Mouse (Mus musculus) granulocyte monocyte progenitor cell, adult 5-6 weeks (primary cell): ENCODE results near the gene Msi2. TPM values are rescaled to one million over a fixed set of nuclear protein-coding genes. Genes with fewer than 3 reads are reported as not detected.

Experiments used
- ATAC-seq: replicated peaks from 2 replicates; pipeline ENCODE4 v1.8.0; 2016; ENCODE audit warnings: mild to moderate bottlenecking, moderate TSS enrichment, inconsistent platforms; ENCODE audit not compliant: poor library complexity, severe bottlenecking
- total RNA-seq, 2 experiments: library from RNA; stranded (forward) in 1 of 2; stranded (reverse) in 1 of 2; fragments of 200-712, 200-1000 nt in 1 of 2; fragments of >200 nt in 1 of 2; fragmentation: Nextera tagmentation in 1 of 2; gene quantifications; 2 replicates each; pipeline ENCODE4 v1.2.3; 2014 to 2017

Msi2 gene
- total RNA-seq, 2 experiments from 2014 or later = 34.7 to 39.6 TPM

DNA sequence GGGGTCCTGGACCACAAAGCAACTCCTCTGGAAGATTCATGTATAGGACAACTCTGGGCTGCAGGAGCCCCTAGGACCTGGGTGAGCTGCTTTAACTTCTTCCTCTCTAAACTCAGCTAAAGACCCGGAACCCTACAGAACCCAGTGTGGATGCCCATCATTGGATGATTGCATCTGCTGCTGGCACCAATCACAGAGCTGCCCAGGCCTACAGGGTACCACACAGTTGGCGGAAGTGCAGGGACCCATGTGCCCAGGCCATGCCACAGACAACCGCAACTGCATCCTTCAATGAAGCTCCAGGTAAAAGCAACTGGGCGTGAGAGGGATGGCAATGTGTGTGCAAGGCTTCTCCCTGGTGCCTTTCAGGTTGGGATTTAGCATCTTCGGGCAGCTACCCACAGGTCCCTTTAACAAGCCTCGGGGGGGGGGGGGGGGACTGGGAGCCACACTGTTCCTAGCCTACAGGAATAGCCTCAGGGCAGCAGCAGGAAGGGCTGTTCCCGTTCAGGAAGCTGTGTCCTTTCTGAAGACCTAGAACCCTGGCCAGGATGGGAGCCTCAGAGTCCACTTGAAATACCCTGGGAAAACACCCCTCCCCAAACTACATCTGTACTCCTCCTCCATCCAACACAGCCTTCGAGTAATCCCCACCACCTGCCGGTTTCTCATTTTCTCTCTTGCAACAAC is 98.7 kb downstream of the Msi2 start:
- ATAC-seq = no peak

DNA sequence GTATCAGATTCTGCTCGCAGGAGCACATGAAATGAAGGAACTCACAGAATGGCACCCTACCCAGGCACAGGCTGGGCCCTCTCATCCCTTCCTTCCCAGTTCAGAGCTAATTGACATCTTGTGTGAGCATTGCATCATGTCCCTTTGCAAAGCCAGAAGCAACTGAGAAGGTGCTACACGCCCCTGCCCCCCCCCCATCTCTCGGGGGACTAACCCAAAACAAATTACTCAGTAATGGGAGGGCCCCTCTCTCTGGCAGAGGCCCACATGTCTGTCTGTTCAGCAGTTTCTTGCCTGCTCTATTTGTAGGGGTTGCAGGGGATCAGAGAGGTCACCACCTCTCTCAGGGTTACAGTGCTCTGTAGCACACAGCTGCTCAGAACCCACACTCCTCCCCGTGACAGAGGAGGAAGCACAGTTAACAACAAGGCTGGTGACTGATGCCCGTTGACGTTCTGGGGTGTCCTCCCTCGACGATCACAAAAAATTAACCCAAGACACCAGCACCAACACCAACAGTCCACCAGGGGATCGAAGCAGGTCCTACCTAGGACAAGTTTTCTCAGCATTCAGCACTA is 99.5 kb downstream of the Msi2 start:
- peak; percentile 62 for ATAC-seq

DNA sequence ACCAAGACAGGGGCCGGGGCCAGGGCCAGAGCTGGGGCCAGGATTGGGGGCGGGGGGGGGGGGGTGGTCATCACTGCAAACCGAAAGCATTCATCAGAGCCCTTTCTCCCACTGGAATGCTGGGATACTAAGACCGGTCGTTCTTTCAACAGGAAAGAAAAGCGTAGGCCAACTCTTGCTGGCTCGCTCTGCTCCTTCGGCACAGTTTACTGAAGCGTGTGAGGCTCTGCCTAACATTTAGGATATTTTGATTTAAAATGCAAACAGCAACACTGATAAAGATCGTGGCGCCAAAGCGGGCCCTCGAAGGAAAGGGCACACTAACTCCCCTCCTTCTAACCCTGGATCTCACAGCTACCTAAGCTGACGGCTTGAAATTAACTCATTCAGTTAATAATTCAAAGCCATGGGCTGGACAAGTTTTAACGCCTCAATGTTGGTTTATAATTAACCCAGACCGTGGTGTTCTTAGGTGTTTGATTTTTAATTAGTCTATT is 100.3 kb downstream of the Msi2 start:
- ATAC-seq = no peak

DNA sequence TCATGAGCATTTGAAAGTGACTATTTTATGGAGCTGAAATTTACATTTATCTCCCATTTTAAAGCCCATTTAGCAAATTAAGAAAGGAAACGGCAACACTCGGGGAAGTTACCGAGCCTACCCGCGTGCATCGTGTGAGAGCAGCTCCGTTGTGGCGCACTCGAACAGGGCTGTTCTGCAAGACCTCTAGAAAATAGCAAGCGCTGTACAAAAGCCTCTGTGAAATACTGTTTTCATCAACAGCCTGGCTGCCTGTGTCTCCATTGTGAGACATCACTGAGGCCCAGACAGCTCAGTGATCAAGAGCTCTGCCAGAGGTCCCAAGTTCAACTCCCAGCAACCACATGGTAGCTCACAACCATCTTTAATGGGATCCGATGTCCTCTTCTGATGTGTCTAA is 100.9 kb downstream of the Msi2 start:
- ATAC-seq = no peak

DNA sequence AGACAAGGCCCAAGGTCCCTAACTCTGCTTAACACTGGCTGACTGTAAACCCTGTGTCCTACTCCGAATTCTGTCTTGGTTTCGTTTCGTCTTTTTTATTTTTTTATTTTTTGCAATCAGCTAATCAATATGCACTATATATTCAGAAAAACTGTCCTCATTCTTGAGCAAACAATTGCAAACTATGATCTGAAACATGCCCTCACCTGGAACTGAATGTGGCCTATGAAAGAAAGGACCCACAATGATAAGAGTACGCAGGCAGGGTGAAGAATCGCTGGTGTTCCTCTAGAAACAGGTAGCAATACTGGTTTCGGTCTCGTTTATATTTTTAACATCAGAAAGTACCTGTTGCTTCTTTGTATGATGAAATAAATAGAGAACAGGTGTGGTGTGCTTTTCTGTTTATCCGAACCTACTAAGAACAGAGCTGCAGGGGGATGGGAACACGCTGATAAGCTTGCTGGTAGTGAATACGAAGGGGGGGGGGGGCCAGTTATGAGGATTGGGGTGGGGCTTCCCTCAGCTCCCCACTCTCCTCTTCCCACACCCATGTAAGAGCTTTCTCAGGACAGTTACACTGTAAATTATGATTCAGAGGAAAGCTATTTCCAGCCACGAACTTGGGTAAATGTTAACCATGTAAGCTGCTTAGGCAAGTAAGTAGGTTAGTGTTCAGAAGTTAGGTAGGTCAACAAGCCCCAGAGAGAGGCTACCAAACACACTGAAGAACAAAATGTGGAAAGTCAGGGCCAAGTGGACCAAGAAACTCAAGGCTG is 103.6 kb downstream of the Msi2 start:
- ATAC-seq = no peak

DNA sequence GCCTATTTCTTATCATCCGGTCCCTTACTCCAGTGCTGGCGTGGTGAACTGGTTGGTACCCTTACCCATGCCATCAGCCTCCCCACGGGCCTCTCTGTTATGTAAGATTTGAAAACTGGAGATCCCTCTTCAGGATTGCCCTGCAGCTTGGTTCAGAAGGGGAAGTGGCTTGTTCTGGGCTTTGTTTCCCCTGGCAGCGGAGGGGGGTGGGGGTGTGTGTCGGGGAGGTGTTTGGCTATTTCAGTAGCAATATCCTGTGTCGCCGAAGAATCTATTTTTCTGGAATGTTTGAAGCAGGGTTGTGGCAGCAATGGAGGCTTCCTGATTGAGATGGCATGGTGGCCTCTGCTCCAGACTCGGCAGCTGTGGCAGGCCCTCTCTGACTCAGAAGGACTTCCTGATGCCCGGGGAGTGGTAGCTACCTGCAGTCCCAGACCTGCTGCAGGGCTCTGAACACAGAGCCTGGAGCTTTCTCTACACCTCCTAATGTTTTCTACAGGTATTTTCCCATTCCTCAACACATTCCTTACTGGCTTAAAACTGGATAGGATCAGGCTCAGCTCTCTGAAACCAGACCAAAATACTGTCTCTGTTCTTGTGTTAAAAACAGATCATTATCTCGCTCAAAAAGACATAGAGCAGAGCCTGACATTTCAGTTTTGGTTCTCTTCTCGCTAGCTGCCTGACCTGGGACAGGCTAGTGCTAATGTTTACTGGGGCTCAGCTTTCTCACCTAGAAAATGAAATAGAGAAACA is 104.4 kb downstream of the Msi2 start:
- peak; percentile 89 for ATAC-seq

DNA sequence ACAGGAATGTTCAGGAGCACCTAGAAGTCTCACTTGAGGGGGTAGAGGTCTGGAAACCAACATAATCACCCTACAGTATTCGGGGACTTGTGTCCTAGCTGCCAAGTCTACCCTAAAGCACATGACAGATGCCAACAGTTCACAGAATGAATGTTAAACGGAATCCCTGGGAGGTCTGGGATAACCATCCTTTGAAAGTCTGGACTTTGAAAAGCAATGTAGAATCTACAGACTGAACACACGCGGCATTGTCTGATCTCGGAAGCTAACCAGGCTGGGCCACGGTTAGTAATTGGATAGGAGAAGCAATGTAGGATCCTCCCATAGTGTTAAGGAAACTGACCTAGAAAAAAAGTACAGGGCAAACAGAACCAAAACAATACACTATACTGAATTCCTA is 105.3 kb downstream of the Msi2 start:
- ATAC-seq = no peak

DNA sequence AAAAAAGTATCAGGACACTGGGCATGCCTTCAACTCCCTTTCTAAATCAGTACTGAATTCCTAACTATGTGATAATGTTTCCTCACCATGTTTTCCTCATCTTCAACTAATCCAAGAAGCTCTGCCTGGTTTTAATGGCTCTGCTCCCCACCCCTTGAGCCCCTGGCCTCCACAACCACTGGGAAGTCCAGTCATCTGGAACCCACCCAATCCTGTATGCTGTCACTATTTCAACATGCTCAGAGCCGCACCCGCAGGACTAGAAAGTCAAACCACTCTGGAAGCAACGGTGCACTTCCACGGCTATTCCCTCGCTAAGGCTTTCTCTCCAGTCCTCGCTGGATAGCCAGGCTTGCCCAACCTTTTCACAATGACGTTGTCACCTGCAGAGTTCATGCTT is 106.2 kb downstream of the Msi2 start:
- ATAC-seq = 0 out of 2 replicates have a peak, but pooled peaks have one; percentile 12

DNA sequence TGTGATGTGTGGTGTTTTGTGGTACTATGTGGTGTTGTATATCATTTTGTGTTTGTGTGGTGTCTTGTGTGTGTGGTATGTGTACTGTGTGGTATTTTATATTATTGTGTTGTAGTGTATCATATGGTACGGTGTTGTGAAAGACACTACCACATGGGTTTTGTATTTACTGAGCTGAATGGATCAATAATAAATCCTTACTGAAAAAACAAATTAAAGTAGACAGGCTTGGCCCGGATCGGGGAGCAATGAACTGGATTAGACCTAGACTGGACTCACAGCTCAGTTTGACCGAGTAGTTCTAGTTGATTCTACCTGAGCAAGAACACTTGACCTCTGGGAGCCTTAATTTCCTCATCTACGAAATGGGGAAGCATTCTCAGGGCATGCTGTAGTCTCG is 107.5 kb downstream of the Msi2 start:
- no peak for ATAC-seq

DNA sequence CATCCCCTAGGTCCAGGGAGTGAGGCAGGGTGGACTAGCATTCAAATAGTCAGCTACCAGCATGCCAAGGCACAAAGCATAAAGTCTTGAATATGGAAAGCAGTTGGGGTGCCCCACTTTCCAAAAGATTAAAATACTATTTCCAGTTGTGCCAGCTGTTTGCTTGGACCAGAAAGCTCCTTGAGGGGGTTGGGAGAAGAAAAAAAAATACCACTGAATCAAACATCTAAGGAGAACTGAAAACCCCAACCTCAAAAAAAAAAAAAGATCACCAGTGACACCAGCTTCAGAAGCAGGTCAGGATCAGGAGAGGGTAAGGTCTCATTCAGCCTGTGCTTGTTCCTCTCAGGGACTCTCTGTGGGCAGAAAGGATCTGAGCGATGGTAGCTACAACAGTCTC is 108.2 kb downstream of the Msi2 start:
- ATAC-seq = no peak

DNA sequence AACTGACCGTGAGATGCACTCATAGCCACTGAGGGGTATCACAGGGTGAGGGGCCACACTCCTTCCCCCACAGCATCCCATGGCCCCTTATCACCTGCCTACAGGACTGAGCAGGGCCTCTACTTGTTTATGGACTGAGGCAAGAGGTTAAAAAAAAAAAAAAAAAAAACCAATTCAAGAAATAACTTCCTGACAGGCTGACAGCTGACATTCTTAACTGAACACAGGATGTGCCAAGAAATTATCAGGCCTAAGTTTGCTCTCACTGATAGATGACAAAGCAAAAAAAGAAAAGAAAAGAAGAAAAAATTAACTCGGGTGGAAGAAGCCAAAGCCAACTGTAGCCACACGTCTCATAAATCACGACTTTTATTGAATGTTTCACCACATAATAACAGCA is 109.7 kb downstream of the Msi2 start:
- no peak for ATAC-seq

DNA sequence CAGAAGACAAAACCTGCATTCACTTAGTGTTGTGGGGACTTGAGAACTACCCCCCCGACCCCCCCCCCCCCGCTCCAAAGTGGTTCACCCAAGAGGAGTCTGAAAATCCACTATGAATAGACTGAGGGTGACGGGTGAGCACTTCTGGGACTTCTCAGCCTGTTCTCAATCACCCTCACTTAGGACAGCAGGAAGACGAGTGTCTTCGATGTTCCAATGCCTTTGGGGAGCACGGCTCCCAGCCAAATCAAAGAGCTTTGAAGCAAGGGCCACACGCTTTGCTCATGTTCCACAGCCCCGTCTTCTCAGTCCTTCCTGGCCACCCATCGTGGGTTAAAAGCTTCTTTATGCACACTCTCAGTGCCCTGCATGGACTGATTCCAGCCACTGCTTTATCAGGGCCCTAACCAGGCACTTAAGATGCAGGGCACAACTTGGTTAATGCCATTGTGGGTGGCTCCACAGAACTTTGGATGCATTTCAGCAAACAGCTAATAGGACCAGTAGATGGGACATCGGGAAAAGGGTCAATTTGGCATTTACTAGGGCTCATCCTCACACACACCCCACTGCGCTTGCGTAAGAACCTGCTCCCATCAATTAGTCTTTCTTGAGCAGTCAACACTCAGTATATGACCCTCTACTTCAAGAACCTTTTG is 110.5 kb downstream of the Msi2 start:
- no peak for ATAC-seq

DNA sequence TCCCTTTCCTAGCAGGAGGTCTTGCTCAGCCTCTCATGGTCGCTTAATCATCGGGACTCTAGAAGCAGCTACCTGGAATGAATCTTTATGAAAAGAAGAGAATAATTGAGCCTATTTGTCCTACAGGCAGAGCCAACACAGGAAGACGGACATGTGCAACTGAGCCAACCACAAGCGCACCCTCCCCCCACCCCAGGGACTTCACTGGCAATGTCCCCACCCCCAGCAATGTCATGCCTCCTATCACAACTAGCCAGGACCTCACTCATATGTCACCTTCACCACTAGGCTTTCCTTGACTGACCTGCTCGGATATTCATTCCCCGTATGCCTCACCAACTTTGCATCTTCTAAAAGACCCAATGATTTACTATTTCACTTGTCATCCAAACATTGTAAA is 112.5 kb downstream of the Msi2 start:
- no peak for ATAC-seq

DNA sequence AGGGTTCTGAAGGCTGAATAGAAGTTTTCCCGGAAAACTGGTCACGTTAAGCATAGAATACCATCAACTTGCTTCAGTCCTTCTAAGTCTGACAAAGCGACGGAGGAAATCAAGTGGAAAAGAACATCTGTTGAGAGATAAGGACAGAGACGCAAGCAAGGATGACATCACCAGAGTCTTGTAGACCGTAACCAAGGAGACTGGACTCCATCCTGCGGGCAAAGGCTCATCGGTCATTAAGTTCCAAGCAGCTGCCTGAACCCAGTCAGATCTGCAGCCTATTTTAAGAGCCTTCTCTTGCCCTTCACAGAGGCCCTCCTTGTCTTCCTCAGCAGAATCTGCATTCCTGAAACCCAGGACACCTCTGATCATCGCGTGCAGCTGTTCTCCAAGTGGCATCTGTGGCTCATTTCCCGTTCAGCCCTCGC is 113.2 kb downstream of the Msi2 start:
- ATAC-seq = no peak

DNA sequence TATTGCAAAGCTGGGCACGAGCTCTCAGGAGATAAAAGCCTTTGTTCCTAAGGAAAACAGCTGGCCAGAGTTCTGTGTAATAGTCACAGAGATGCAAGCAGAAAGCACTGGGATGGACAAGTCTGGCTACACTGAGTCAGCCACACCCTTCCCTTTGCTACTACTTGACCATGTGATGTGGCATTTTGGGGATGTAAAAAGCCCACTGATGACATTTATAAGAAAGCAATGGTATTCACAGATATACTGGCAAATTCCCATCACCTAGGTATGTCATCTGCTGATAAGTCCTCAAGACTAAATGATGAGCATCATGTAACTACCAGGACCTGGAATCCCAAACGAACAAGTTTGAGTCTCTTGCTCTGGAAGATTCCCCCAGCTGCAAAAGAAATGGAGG is 113.7 kb downstream of the Msi2 start:
- ATAC-seq = no peak

DNA sequence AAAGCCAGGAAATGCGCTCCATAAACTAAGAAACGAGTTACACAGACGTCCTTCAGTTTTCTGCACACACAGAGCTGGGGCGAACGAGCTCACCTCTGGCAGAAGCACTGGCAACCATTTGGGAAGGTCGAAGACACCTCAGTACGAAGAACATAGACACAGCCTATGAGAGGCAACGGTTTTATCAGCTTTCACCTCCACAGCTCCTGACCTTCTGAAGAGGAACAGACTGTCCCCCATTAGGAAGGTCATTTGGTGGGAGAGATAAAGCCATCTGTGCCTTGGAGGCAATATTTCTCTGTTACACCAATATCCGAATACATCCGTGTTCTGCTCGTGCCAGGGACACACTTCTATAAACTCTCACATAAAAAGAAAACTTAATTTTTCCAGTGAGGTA is 114.9 kb downstream of the Msi2 start:
- no peak for ATAC-seq

DNA sequence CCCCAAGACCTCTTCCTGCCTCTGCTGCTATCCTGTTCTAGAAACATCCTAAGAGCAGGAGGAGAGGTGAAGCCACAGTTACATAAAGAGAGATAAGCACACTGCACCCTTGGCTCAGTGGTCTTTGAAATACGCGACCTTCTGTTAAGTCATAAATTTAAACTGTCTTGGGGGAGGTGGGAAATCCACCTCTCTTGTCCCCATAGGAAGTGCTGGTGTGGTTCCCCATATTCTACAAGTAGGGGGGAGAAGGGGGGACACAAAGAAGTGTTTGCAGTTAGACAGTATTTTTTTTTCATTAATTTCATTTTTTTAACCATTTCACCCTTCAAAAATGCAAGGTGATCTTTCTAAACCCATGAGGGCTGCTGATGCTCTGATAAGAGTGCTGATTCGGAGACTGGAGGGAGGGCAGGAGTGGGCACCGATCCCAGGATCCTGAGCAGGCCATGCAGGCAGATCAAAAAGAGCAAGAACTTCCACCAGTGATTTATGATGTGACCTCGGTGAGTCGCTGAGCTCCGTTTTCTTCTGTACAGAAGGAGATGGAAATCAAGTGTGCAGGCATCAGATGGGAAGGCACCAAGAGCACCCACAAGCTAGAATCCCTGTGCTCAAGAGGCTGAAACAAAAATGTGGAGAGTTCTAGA is 115.7 kb downstream of the Msi2 start:
- ATAC-seq = no peak

DNA sequence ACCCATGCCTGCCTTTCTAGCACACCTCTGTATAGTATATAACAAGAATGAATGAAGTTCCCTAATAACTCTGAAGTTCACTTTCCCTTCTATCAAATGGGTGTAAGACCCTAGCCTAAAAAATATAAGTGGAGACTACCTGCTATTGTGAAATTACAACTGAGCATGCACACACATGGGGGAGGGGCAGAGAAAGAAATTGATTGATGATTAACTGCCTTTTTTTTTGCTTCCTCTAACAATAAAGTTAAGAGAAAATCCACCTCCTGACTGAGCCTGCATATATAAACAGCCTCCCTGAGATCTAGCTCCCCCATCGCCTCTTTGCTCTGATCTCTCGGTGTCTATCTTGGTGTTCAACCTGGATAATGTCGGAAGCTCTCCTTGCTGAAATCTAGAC is 118.1 kb downstream of the Msi2 start:
- no peak for ATAC-seq

DNA sequence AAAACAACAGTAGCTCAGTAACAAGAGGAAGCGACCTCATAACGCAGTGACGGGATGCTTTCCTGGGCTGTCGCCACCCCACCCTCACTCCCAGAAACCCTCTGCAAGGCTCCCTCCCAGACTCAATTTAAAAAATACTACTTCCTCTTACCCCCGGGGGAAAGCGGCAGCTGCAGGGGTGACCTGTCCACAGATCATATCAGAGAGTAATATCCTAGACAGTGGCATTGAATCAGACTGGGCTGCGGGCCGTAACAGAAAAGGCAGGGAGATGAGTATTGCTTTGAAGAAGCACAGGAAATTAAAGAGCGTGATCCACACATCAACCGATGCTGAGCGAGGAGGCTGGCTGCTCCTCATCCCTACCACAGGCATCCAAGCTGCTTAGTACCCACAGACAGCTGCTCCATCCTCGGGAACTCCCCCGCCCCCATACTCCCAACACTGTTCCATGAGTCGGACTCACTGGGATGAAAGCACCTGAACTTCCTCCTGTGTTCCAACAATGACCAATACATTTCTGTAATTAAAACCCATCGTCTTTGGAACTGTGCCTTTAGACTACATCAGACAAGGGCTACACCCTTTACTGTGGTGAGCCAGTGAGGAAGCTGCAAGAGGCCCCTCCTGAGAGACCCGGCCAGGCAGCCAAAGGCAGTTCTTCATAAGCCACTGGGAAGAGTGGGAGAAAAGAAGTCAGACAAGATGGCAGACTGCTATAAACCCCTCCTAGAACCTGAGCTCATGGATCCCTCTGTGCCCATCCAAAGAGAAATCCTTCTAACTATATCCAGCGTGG is 118.8 kb downstream of the Msi2 start:
- peak; percentile 91 for ATAC-seq
